Mouse (Mus musculus): ENCODE measurements at regions not wholly inside any gene's neighbourhood (a gene's known extent, or its start where the extent isn't known, plus 50 kb on each side); places are given as distances from the start of the nearest gene placed in this dataset.

DNA sequence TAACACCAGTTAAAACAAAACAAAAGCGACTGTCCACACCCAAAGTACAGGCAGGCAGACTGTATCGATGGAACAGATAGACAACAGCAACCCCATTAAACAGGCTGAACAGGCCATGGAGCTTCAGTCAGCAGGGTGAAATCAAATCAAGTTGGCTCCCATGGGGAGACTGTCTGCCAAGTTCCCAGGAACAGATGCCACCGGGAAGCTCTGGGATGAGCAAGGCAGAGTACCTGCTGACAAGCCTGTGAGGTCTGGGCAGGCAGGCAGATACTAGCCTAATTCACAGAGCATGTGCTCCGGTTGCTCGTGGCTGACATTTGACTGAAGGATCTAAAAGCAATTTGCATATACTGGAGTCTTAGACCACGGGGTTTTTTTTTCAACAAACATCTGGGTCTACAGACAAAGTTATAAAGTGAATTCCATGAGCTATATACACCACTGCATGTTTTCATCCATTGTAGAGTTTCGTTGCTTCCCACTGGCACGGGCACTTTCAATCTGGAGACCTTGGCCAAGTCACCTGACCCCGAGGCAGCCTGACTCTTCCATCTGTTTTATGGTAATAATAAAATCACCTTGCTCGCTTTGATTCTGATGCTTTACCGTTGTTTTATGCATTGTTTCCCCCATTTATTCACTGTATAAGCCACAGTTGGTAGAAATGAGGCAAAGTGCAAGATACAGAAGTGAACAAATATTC, 50.1 kb upstream of the Actbl2 start:
- TF ChIP-seq ZNF384 (IDR thresholded peaks at IDR 0.05; ENCODE audit: low read depth, low read length): no peak
- no peak for TF ChIP-seq MAFK (IDR thresholded peaks at IDR 0.05; ENCODE audit: insufficient read depth, low read depth, low read length)
- TF ChIP-seq HCFC1 (IDR thresholded peaks at IDR 0.05; ENCODE audit: borderline replicate concordance, insufficient read depth, low read length): no peak
- TF ChIP-seq CHD2 (IDR thresholded peaks at IDR 0.05; ENCODE audit: low read depth, low read length): no peak

All from ES-E14 (cell line).